Mouse (Mus musculus) embryonic facial prominence, embryonic 13.5 days (tissue): ENCODE measurements around the gene Bola2. TPM values are rescaled to one million over a fixed set of nuclear protein-coding genes. Genes with fewer than 3 reads are reported as not detected.

Source experiments
- ATAC-seq: fragments of 200-750 bp; cut with Nextera tagmentation; 2 replicates; pipeline ENCODE4 v1.8.0; 2017; ENCODE audit warnings: low read depth; ENCODE audit not compliant: insufficient number of reproducible peaks, insufficient read depth, low FRiP score, low TSS enrichment
- H3K27ac ChIP-seq: fragments of 300-500 bp; sonication (generic); 2 replicates; pipeline ENCODE4 v1.5.1; 2015; ENCODE audit warnings: moderate library complexity, mild to moderate bottlenecking, inconsistent platforms
- H3K27me3 ChIP-seq: fragments of 300-500 bp; sonication (generic); 2 replicates; pipeline ENCODE4 v1.6.1; 2015; ENCODE audit warnings: mild to moderate bottlenecking, inconsistent platforms
- H3K36me3 ChIP-seq: fragments of 300-500 bp; sonication (generic); 2 replicates; pipeline ENCODE4 v1.6.1; 2015; ENCODE audit warnings: mild to moderate bottlenecking, inconsistent platforms
- H3K4me1 ChIP-seq: fragments of 300-500 bp; sonication (generic); 2 replicates; pipeline ENCODE4 v1.6.1; 2015; ENCODE audit warnings: inconsistent platforms
- H3K4me2 ChIP-seq: fragments of 300-500 bp; sonication (generic); 2 replicates; pipeline ENCODE4 v1.6.1; 2015; ENCODE audit warnings: moderate library complexity, mild to moderate bottlenecking, inconsistent platforms
- H3K4me3 ChIP-seq: fragments of 300-500 bp; sonication (generic); 2 replicates; pipeline ENCODE4 v1.5.1; 2015; ENCODE audit warnings: mild to moderate bottlenecking, inconsistent platforms
- H3K9ac ChIP-seq: fragments of 300-500 bp; sonication (generic); 2 replicates; pipeline ENCODE4 v1.6.1; 2015; ENCODE audit warnings: mild to moderate bottlenecking, inconsistent platforms
- H3K9me3 ChIP-seq: fragments of 300-500 bp; sonication (generic); 2 replicates; pipeline ENCODE4 v1.6.1; 2016; ENCODE audit warnings: inconsistent platforms
- WGBS: fragments of 180-500 bp; shearing (Covaris S2); methylation state at CpG from one replicate; pipeline ENCODE4 v1.1.7; 2015; ENCODE audit warnings: mixed read lengths; 5-methylcytosine and 5-hydroxymethylcytosine counted together
- polyA plus RNA-seq: library from polyadenylated mRNA; unstranded; fragments of >200 nt; fragmentation: Nextera tagmentation; extraction: Ambion mirVana; gene quantifications from 2 replicates; pipeline ENCODE4 v1.2.1, GENCODE M21; 2015

Bola2 gene
- polyA plus RNA-seq, 1 experiment from 2014 or later: 139 TPM

GRCm38 (mm10) chr7:126701559-126702357 lies 6.6 kb downstream of the Bola2 start:
- Histone ChIP-seq H3K9me3 (no peaks in the 10 kb centered on the region), H3K4me2 (peak overlapping the region; percentile 36), H3K9ac (peak overlapping the region; percentile 49; the same call in 1 of the 2 replicates), H3K27me3 (peaks cover 40% of the 10 kb centered on the region), H3K4me3 (0 out of 2 replicates have a peak overlapping the region, but pooled peaks have one; percentile 2), H3K36me3 (0 out of 2 replicates have a peak, but pooled peaks cover 16% of the 10 kb centered on the region), H3K4me1 (peaks cover 28% of the 10 kb centered on the region), H3K27ac (no peak overlapping the region)
- no peak for ATAC-seq
- WGBS: 61% methylated on average over 24 of the region's 24 CpGs

- H3K36me3 ChIP-seq: 0 out of 2 replicates have a peak, but pooled peaks cover 10% of the 10 kb centered on the region
- peaks cover 40% of the 10 kb centered on the region for H3K27me3 ChIP-seq
- WGBS: 82% methylated on average over 6 of the region's 6 CpGs
- no peaks in the 10 kb centered on the region for H3K9me3 ChIP-seq
- no peak for ATAC-seq
- no peak overlapping the region for H3K27ac ChIP-seq
- H3K4me1 ChIP-seq: peaks cover 22% of the 10 kb centered on the region
- no peak overlapping the region for H3K4me3 ChIP-seq
- H3K9ac ChIP-seq: no peak overlapping the region
- H3K4me2 ChIP-seq: no peak overlapping the region
These were observed 7.2 kb downstream of the Bola2 start for GRCm38 (mm10) chr7:126702358-126702757.

GRCm38 (mm10) chr7:126702861-126703756 lies 7.9 kb downstream of the Bola2 start:
- peak overlapping the region; percentile 6; the same call in 1 of the 2 replicates for H3K4me3 ChIP-seq
- WGBS: 76% methylated on average over 12 of the region's 12 CpGs
- ATAC-seq: no peak
- peaks cover 20% of the 10 kb centered on the region for H3K4me1 ChIP-seq
- H3K9me3 ChIP-seq: no peaks in the 10 kb centered on the region
- 0 out of 2 replicates have a peak, but pooled peaks cover 10% of the 10 kb centered on the region for H3K36me3 ChIP-seq
- H3K27me3 ChIP-seq: peaks cover 40% of the 10 kb centered on the region
- H3K9ac ChIP-seq: peak overlapping the region; percentile 77
- peak overlapping the region; percentile 98 for H3K4me2 ChIP-seq
- no peak overlapping the region for H3K27ac ChIP-seq

- 0 out of 2 replicates have a peak, but pooled peaks cover 10% of the 10 kb centered on the region for H3K36me3 ChIP-seq
- peaks cover 20% of the 10 kb centered on the region for H3K4me1 ChIP-seq
- H3K9me3 ChIP-seq: no peaks in the 10 kb centered on the region
- peak overlapping the region; percentile 54 for H3K4me3 ChIP-seq
- WGBS: 11% methylated on average over 7 of the region's 7 CpGs
- peak overlapping the region; percentile 98 for H3K4me2 ChIP-seq
- no peak for ATAC-seq
- H3K9ac ChIP-seq: peak overlapping the region; percentile 77
- no peak overlapping the region for H3K27ac ChIP-seq
- peaks cover 40% of the 10 kb centered on the region for H3K27me3 ChIP-seq
These were observed 8.5 kb downstream of the Bola2 start for GRCm38 (mm10) chr7:126703757-126704077.

GRCm38 (mm10) chr7:126704121-126704980 lies 9.2 kb downstream of the Bola2 start:
- H3K9me3 ChIP-seq: 0 out of 2 replicates have a peak, but pooled peaks cover 3% of the 10 kb centered on the region
- WGBS: 2% methylated on average over 39 of the region's 39 CpGs
- 0 out of 2 replicates have a peak, but pooled peaks cover 6% of the 10 kb centered on the region for H3K36me3 ChIP-seq
- H3K9ac ChIP-seq: peak overlapping the region; percentile 77
- H3K4me3 ChIP-seq: peak overlapping the region; percentile 54
- peaks cover 20% of the 10 kb centered on the region for H3K4me1 ChIP-seq
- peak overlapping the region; percentile 98 for H3K4me2 ChIP-seq
- ATAC-seq: peak; percentile 54
- peaks cover 40% of the 10 kb centered on the region for H3K27me3 ChIP-seq
- H3K27ac ChIP-seq: no peak overlapping the region

- no peak within 1 kb of the TSS for H3K4me3 ChIP-seq
- 88% methylated on average over 19 of the region's 19 CpGs for WGBS
- H3K4me2 ChIP-seq: no peak within 1 kb of the TSS
- ATAC-seq: no peak
- H3K27ac ChIP-seq: no peak within 1 kb of the TSS
- H3K9me3 ChIP-seq: 0 out of 2 replicates have a peak, but pooled peaks cover 3% of the 10 kb centered on the region
- H3K4me1 ChIP-seq: peaks cover 13% of the 10 kb centered on the region
- H3K27me3 ChIP-seq: peaks cover 35% of the 10 kb centered on the region
- no peaks in the 10 kb centered on the region for H3K36me3 ChIP-seq
- no peak within 1 kb of the TSS for H3K9ac ChIP-seq
These were observed 12.4 kb downstream of the Bola2 start, which contains the start of gene Coro1a for GRCm38 (mm10) chr7:126707442-126708174. Gene Coro1a, minus strand, starts transcription at chr7:126707787.

- Histone ChIP-seq H3K36me3 (no peaks in the 10 kb centered on the region), H3K9ac (no peak overlapping the region), H3K27ac (no peak overlapping the region), H3K27me3 (peaks cover 28% of the 10 kb centered on the region), H3K9me3 (0 out of 2 replicates have a peak, but pooled peaks cover 3% of the 10 kb centered on the region), H3K4me3 (no peak overlapping the region), H3K4me2 (no peak overlapping the region), H3K4me1 (peaks cover 13% of the 10 kb centered on the region)
- no peak for ATAC-seq
- 87% methylated on average over 10 of the region's 10 CpGs for WGBS
These were observed 13.2 kb downstream of the Bola2 start for GRCm38 (mm10) chr7:126708175-126708952.

GRCm38 (mm10) chr7:126710266-126710665 lies 15.1 kb downstream of the Bola2 start:
- no peak overlapping the region for H3K27ac ChIP-seq
- ATAC-seq: no peak
- no peak overlapping the region for H3K9ac ChIP-seq
- peaks cover 9% of the 10 kb centered on the region for H3K27me3 ChIP-seq
- H3K4me3 ChIP-seq: no peak overlapping the region
- H3K36me3 ChIP-seq: no peaks in the 10 kb centered on the region
- H3K9me3 ChIP-seq: 0 out of 2 replicates have a peak, but pooled peaks cover 3% of the 10 kb centered on the region
- H3K4me1 ChIP-seq: no peaks in the 10 kb centered on the region
- 74% methylated on average over 4 of the region's 4 CpGs for WGBS
- no peak overlapping the region for H3K4me2 ChIP-seq

- WGBS: 77% methylated on average over 3 of the region's 3 CpGs
- Histone ChIP-seq H3K4me1 (no peaks in the 10 kb centered on the region), H3K4me2 (no peak overlapping the region), H3K4me3 (no peak overlapping the region), H3K36me3 (no peaks in the 10 kb centered on the region), H3K27ac (no peak overlapping the region), H3K9ac (no peak overlapping the region), H3K9me3 (0 out of 2 replicates have a peak, but pooled peaks cover 3% of the 10 kb centered on the region), H3K27me3 (no peaks in the 10 kb centered on the region)
- no peak for ATAC-seq
These were observed 16.7 kb downstream of the Bola2 start for GRCm38 (mm10) chr7:126711910-126712309.

GRCm38 (mm10) chr7:126715679-126716078 lies 20.5 kb downstream of the Bola2 start:
- Histone ChIP-seq H3K27ac (no peak overlapping the region), H3K4me2 (no peak overlapping the region), H3K4me3 (no peak overlapping the region), H3K4me1 (no peaks in the 10 kb centered on the region), H3K27me3 (no peaks in the 10 kb centered on the region), H3K36me3 (no peaks in the 10 kb centered on the region), H3K9me3 (no peaks in the 10 kb centered on the region), H3K9ac (no peak overlapping the region)
- 87% methylated on average over 4 of the region's 4 CpGs for WGBS
- no peak for ATAC-seq
